Mouse (Mus musculus): ENCODE results near the gene Tfap2b. TPM values are rescaled to one million over a fixed set of nuclear protein-coding genes. Genes with fewer than 3 reads are reported as not detected.
A peak's percentile ranks its signal among the peaks of the same experiment; 100 is the strongest.

The Tfap2b gene
- polyA plus RNA-seq, 1 experiment from 2014 or later = 19.7 TPM

DNA sequence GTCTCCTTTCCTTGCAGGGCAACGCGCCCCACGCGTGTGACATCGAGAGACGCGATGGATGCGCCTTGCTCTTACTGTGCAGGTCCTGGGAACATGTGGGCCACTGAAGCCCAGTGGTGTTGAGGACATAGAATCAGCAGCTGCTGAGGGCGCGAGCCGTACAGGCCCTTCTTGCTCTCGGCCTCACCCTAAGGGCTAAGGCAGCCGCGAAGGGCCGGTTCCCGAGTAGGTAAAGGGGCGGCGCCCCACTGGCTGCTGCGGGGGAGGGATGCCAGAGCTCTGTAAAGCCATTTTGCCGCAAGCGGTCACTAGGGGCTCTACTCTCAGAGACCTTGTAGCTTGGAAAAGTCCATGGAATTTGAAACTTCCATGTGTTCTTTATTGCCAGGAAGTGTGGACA lies 27.9 kb downstream of the Tfap2b start:
- peak overlapping the region; percentile 18; the same call in 1 of the 2 replicates for H3K4me3 ChIP-seq
- peaks cover 39% of the 10 kb centered on the region for H3K4me1 ChIP-seq
- no peaks in the 10 kb centered on the region for H3K9me3 ChIP-seq (replicated peaks)
- no peak overlapping the region for H3K27ac ChIP-seq
- peaks cover 97% of the 10 kb centered on the region for H3K27me3 ChIP-seq (ENCODE audit: low read depth, poor library complexity, severe bottlenecking)
- 1% methylated on average over 21 of the region's 21 CpGs for WGBS
- DNase-seq (ENCODE audit: low spot score) = peak; percentile 68
- no peaks in the 10 kb centered on the region for H3K36me3 ChIP-seq

DNA sequence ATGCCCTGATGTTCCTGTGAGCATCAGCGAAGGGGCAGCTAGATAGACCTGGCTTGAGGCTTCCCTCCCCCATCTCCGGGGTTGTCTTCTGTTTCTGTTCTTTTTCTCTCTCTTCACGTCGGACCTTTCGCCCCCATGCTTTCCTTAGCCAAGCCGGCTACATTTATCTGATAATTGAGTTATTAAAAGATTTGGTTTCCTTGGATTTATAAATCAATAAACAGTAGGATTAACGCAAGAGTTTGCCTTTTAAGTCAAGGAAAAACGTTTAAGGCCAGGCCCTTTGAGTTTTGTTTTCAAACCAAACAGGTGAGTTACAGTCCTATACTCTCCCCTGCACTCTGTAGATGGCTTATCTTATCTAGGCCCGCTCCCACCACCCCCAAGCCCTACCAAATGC lies 28.3 kb downstream of the Tfap2b start:
- H3K4me1 ChIP-seq = peaks cover 42% of the 10 kb centered on the region
- no peaks in the 10 kb centered on the region for H3K36me3 ChIP-seq
- no peaks in the 10 kb centered on the region for H3K9me3 ChIP-seq (replicated peaks)
- no peak overlapping the region for H3K27ac ChIP-seq
- H3K4me3 ChIP-seq = no peak overlapping the region
- H3K27me3 ChIP-seq (ENCODE audit: low read depth, poor library complexity, severe bottlenecking) = peaks cover 97% of the 10 kb centered on the region
- WGBS = 3% methylated on average over 9 of the region's 9 CpGs
- no peak for DNase-seq (ENCODE audit: low spot score)

DNA sequence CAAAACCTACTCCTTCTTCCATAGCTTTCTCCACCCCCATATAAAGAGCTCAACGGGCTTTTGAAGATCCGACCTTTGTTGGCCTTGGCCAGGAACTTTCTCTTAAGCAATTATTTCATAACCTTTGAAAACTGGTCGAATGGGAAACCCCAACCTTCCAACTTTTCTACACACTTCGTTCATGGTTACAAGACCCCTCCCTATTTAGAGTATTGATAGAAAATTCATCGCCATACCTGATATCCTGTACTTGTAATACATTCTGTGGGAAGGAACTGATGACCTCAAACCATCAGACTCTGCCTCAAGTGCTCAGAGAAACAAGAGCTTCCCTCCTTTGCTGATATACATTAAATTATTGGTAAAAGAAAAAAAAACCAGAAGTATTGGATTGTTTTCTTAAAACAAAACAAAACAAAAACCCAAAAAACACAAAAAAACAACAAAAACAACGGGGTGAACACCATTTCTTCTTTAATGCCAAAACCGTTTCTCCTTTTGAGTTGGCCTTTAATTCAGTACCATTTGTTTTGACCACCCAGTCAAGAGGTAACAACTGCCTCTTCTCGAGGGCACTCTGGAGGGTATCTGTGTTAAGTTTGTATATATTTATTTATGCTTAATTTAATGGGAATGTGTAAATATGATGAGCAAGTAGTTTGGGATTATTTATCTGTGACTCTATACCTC lies 29.2 kb downstream of the Tfap2b start:
- WGBS = 8% methylated on average over 8 of the region's 8 CpGs
- DNase-seq (ENCODE audit: low spot score) = no peak
- no peaks in the 10 kb centered on the region for H3K9me3 ChIP-seq (replicated peaks)
- H3K4me3 ChIP-seq = no peak overlapping the region
- no peak overlapping the region for H3K27ac ChIP-seq
- H3K27me3 ChIP-seq (ENCODE audit: low read depth, poor library complexity, severe bottlenecking) = peaks cover 97% of the 10 kb centered on the region
- no peaks in the 10 kb centered on the region for H3K36me3 ChIP-seq
- H3K4me1 ChIP-seq = peaks cover 42% of the 10 kb centered on the region

DNA sequence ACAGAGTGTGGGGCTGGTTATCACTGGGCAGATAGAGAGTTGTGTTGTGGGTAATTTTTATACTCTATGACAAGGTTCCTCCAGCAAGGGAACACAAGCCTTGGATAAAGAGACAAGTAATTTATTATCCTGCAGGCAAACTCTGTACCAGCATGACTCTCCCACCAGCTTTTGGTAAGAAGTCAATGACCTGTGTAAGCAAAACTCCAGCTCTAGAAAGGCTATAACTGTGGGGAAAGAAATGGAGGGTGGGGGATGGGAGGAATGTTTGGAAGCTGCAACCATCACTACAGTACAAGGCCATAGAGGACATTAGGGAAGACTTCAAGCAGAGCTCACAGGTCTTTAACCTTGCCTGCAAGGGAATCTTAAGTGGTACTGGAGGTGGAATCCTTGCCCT lies 31.3 kb downstream of the Tfap2b start:
- H3K9me3 ChIP-seq (replicated peaks) = no peaks in the 10 kb centered on the region
- H3K4me3 ChIP-seq = no peak overlapping the region
- no peaks in the 10 kb centered on the region for H3K36me3 ChIP-seq
- peaks cover 93% of the 10 kb centered on the region for H3K27me3 ChIP-seq (ENCODE audit: low read depth, poor library complexity, severe bottlenecking)
- DNase-seq (ENCODE audit: low spot score) = no peak
- H3K27ac ChIP-seq = no peak overlapping the region
- H3K4me1 ChIP-seq = peaks cover 32% of the 10 kb centered on the region

DNA sequence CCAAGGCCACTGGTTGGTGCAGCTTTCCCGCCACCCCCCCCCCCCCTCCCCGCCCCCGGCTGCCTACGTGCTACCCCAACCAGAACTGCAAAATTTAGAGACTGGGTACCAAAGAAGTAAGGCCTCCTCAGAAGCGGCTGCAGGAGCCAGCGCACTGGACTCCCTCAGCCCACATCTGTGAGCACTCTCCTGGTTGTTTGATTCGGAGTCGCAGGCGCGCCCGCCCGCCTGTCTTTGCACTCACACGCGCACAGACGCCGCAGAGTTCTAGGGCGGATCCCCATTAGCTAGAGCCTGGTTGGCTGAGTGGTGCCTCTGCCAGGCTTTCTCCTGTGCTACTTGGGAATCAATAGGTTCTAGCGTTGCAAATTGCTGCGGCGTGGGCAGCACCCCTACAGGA lies 32.6 kb downstream of the Tfap2b start:
- Histone ChIP-seq H3K9me3 (replicated peaks) (no peaks in the 10 kb centered on the region), H3K27me3 (ENCODE audit: low read depth, poor library complexity, severe bottlenecking) (peaks cover 80% of the 10 kb centered on the region), H3K4me3 (peak overlapping the region; percentile 40), H3K27ac (no peak overlapping the region), H3K4me1 (peaks cover 29% of the 10 kb centered on the region), H3K36me3 (no peaks in the 10 kb centered on the region)
- WGBS = 1% methylated on average over 20 of the region's 20 CpGs
- peak; percentile 65 for DNase-seq (ENCODE audit: low spot score)

DNA sequence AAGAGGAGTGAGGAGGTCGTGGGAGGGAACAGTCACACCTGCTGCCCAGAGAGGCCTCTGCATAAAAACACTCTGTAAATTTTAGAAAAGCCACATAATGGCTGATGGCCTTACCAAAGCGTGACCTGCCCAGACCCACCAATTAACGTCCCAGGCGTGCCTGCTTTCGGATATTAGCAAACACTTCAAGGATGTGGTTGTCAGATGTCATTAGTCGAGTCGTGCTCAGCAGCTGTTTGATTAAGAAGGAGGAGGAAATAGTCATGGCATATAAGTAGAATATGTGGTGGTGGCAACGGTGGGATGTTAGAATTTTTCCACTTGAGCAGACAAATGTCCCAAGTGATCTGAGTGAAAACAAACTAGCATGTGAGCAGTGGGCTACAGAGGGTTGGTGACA lies 33.3 kb downstream of the Tfap2b start:
- no peak for DNase-seq (ENCODE audit: low spot score)
- Histone ChIP-seq H3K4me1 (peaks cover 22% of the 10 kb centered on the region), H3K27me3 (ENCODE audit: low read depth, poor library complexity, severe bottlenecking) (peaks cover 73% of the 10 kb centered on the region), H3K27ac (no peak overlapping the region), H3K4me3 (peak overlapping the region; percentile 40; the same call in 1 of the 2 replicates), H3K9me3 (replicated peaks) (no peaks in the 10 kb centered on the region), H3K36me3 (no peaks in the 10 kb centered on the region)
- 3% methylated on average over 8 of the region's 8 CpGs for WGBS

DNA sequence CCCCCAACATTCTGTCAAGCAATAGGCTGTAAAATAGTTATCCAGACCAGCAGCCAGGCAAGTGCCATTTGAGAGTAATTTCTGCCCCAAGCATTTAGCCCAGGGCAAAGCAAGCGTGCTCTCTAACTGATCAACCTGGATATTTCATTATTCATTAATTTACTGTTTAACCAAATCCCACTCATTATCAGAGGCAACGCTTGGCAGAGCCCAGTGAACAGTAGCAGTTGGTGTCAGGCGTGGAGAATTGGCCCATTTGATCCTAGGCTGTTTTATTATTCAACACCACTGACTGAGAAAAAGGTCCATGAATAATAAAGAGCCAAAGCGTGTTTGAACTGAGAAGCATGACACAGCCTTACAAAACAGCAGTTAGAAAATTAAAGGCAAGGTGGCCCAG lies 36.3 kb downstream of the Tfap2b start:
- Histone ChIP-seq H3K4me3 (no peak overlapping the region), H3K27me3 (ENCODE audit: low read depth, poor library complexity, severe bottlenecking) (peaks cover 43% of the 10 kb centered on the region), H3K4me1 (peaks cover 20% of the 10 kb centered on the region), H3K27ac (no peak overlapping the region), H3K9me3 (replicated peaks) (no peaks in the 10 kb centered on the region), H3K36me3 (no peaks in the 10 kb centered on the region)
- no peak for DNase-seq (ENCODE audit: low spot score)
- WGBS = 43% methylated on average over 4 of the region's 4 CpGs

DNA sequence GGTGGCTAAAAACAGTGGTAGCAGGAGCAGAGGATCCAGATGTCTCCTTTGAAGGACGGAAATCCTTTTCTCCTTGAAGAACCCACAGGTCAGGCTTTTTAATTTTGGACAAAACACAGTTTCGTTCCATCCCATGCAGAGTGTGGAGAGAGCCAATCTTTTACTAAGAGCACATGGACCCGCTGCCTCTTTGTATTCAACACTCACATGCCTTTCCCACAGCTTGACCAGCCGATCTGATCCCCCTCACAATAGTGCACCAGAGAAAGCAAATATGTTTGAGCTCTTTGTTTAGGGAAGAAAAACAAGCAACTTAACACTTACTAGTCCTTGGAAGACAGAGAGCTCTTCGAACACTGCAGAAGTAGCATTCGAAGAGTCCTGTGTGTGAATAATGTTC lies 42.6 kb downstream of the Tfap2b start:
- Histone ChIP-seq H3K4me3 (no peak overlapping the region), H3K27me3 (ENCODE audit: low read depth, poor library complexity, severe bottlenecking) (no peaks in the 10 kb centered on the region), H3K36me3 (no peaks in the 10 kb centered on the region), H3K27ac (no peak overlapping the region), H3K4me1 (no peaks in the 10 kb centered on the region), H3K9me3 (replicated peaks) (no peaks in the 10 kb centered on the region)
- WGBS = 85% methylated on average over 6 of the region's 6 CpGs
- no peak for DNase-seq (ENCODE audit: low spot score)

DNA sequence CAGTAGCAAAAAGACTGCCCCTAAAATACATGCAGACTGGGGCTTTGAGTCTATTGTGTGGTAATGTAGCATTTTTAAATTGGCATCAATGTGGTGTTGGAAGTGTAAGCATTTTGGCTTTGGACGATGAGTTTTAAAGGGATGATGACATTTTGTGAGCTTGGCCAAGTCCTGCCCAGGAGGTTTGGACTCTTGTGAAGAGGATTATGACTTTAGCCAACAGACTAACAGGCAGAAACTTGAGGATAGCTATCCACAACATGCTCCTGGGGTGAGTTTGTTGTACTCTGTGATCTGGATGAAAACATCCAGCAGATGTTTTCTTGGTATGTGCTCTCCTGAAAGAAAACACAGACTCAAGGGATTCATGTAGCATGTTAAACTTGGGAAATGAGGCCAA lies 60.9 kb downstream of the Tfap2b start:
- H3K4me1 ChIP-seq = no peaks in the 10 kb centered on the region
- no peaks in the 10 kb centered on the region for H3K36me3 ChIP-seq
- H3K4me3 ChIP-seq = no peak overlapping the region
- H3K9me3 ChIP-seq (replicated peaks) = no peaks in the 10 kb centered on the region
- no peak for DNase-seq (ENCODE audit: low spot score)
- 91% methylated on average over 1 of the region's 1 CpGs for WGBS
- no peak overlapping the region for H3K27ac ChIP-seq
- no peaks in the 10 kb centered on the region for H3K27me3 ChIP-seq (ENCODE audit: low read depth, poor library complexity, severe bottlenecking)

Other genes with a start within 250 kb of the Tfap2b start
- gene Tfap2d, start 105.9 kb upstream of the Tfap2b start, polyA plus RNA-seq (2016; fragmentation: Nextera tagmentation; extraction: Ambion mirVana) = not detected in 2 replicates